Comparison of ENCODE assay signal across 8 mouse cellular contexts in the genomic region with DNA sequence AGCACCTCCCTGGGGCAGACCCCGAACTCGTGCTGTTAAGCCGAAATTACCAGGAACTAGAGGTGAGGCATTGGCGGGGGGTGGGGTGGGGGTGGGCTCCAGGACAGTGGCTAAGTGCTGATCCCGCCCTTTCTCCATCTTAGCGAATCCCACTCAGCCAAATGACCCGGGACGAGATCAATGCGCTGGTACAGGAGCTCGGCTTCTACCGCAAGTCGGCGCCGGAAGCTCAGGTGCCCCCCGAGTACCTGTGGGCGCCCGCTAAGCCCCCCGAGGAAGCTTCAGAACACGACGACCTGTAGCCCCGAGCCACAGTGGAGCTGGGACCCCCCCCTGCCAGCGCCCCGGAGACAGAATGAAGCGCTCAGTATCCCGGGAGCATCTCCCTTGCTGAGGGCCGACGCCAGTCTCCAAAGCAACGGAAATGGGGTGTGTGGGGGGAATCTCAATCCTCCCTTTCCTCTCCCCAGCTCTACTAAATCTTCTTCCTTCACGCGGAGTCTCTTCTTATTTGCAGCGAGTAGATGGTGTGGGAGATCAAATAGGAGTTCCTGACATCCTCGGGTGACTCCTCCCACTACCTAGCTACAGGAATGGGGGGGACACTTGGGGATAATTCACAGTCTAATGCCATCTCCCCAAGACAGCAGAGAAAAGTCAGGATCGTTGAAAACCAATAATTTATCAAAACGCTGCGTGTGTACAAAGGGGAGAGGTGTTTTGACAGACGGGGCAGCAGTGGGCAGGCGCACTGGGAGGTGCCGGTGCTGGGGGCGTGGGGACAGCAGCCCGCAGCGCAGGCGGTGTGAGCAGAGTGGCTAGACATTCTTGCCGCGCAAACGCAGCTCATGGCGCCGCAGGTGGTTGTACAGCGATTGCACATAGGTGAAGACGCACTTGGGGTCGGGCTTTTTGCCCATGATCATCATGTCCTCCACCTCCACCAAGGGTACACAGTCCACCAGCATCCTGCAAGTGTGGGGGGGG. TPM values are rescaled to one million over a fixed set of nuclear protein-coding genes. Genes with fewer than 3 reads are reported as not detected.
DNase-seq lines count a peak whose midpoint lies in the region; ATAC-seq and TF ChIP-seq lines count a peak whose summit lies in the region.

No protein-coding gene starts in this region.

- 2% methylated on average over 50 of the region's 50 CpGs for WGBS in heart, embryonic 16.5 days
- 2% methylated on average over 50 of the region's 50 CpGs for WGBS in midbrain, embryonic 14.5 days

- H3K4me3 ChIP-seq in left cerebral cortex, adult 2 months = peak overlapping the region; percentile 3; the same call in 1 of the 2 replicates
- peak overlapping the region; percentile 43 for H3K4me3 ChIP-seq in heart, embryonic 16.5 days (ENCODE audit: low read length)
- H3K4me3 ChIP-seq in midbrain, embryonic 14.5 days (replicated peaks; ENCODE audit: low read depth, low read length) = peak overlapping the region; percentile 35

- H3K4me2 ChIP-seq in heart, embryonic 16.5 days (ENCODE audit: low read depth, low read length) = peak overlapping the region; percentile 71
- peak overlapping the region; percentile 65 for H3K4me2 ChIP-seq in midbrain, embryonic 14.5 days (ENCODE audit: low read length)

- no peak overlapping the region for H3K27ac ChIP-seq in left cerebral cortex, adult 2 months
- H3K27ac ChIP-seq in heart, embryonic 16.5 days (ENCODE audit: low read length) = no peak overlapping the region
- no peak overlapping the region for H3K27ac ChIP-seq in midbrain, embryonic 14.5 days (replicated peaks; ENCODE audit: low read depth, low read length)

- 0 out of 2 replicates have a peak, but pooled peaks have one; percentile 23 for ATAC-seq in heart, embryonic 16.5 days (replicated peaks; ENCODE audit: extremely low read depth, insufficient read depth, low FRiP score)
- no peak for ATAC-seq in midbrain, embryonic 14.5 days (ENCODE audit: low FRiP score, low TSS enrichment)

- peak overlapping the region; percentile 54 for H3K9ac ChIP-seq in heart, embryonic 16.5 days (ENCODE audit: low read length)
- H3K9ac ChIP-seq in midbrain, embryonic 14.5 days (replicated peaks; ENCODE audit: low read length) = peak overlapping the region; percentile 55

- no peak for TF ChIP-seq CTCF in left cerebral cortex, adult 2 months (IDR thresholded peaks at IDR 0.05)

- intact Hi-C loops in left cerebral cortex, adult 2 months (cut with DNase I) = no loop called here

- peak in 1 of 2 experiments; percentile 48 for DNase-seq in left cerebral cortex, adult 2 months (ENCODE audit: extremely low spot score in 1 of 2, low spot score in 2 of 2)
- DNase-seq in left cerebral cortex, adult 9 months (ENCODE audit: low spot score in 2 of 2) = no peak
- DNase-seq in cerebellum, postnatal 25 days = peak; percentile 62 to 75
- peak; percentile 72 for DNase-seq in kidney, postnatal 14 days
- peak; percentile 68 for DNase-seq in midbrain, embryonic 14.5 days
- no peak for DNase-seq in urinary bladder, postnatal 10 days (ENCODE audit: low spot score)
- DNase-seq in frontal cortex, adult 2 months (ENCODE audit: extremely low spot score in 1 of 2, low spot score in 1 of 2) = no peak

- H3K27me3 ChIP-seq in heart, embryonic 16.5 days (ENCODE audit: control insufficient read depth, insufficient read depth, low read length) = no peaks in the 10 kb centered on the region
- H3K27me3 ChIP-seq in midbrain, embryonic 14.5 days (ENCODE audit: control insufficient read depth, insufficient read depth, low read length) = peaks cover 18% of the 10 kb centered on the region

- H3K36me3 ChIP-seq in heart, embryonic 16.5 days (ENCODE audit: control insufficient read depth, insufficient read depth) = peaks cover 13% of the 10 kb centered on the region
- no peaks in the 10 kb centered on the region for H3K36me3 ChIP-seq in midbrain, embryonic 14.5 days (ENCODE audit: control insufficient read depth, insufficient read depth, low read length)

- H3K4me1 ChIP-seq in heart, embryonic 16.5 days (ENCODE audit: control insufficient read depth, insufficient read depth, low read length) = peaks cover 22% of the 10 kb centered on the region
- H3K4me1 ChIP-seq in midbrain, embryonic 14.5 days (ENCODE audit: control insufficient read depth, insufficient read depth, low read length) = peaks cover 11% of the 10 kb centered on the region

- no peaks in the 10 kb centered on the region for H3K9me3 ChIP-seq in heart, embryonic 16.5 days (replicated peaks; ENCODE audit: control insufficient read depth, low read length)
- no peaks in the 10 kb centered on the region for H3K9me3 ChIP-seq in midbrain, embryonic 14.5 days (ENCODE audit: control insufficient read depth, low read length)

RNA-seq across cellular contexts. Expression of gene Selenom, which starts 2.7 kb away (rescaled TPM):
- 100 to 1,000 TPM; 135 to 138 TPM for total RNA-seq in left cerebral cortex, adult 2 months (2021)
- polyA plus RNA-seq in heart, embryonic 16.5 days (2015; fragmentation: Nextera tagmentation; extraction: Ambion mirVana) = 119 and 126 TPM in 2 replicates
- 48.5 and 76.5 TPM in 2 replicates for polyA plus RNA-seq in midbrain, embryonic 14.5 days (2014; fragmentation: Nextera tagmentation; extraction: Ambion mirVana)
- polyA plus RNA-seq in frontal cortex, adult 2 months (2012; rRNA removed) = 344 and 400 TPM in 2 replicates

RNA-seq across cellular contexts. Expression of gene Inpp5j, which starts 12.5 kb away (rescaled TPM):
- total RNA-seq in left cerebral cortex, adult 2 months (2021) = 10 to 100 TPM; 54.0 to 57.8 TPM
- polyA plus RNA-seq in heart, embryonic 16.5 days (2015; fragmentation: Nextera tagmentation; extraction: Ambion mirVana) = 10.9 and 12.1 TPM in 2 replicates
- 3.2 and 4.7 TPM in 2 replicates for polyA plus RNA-seq in midbrain, embryonic 14.5 days (2014; fragmentation: Nextera tagmentation; extraction: Ambion mirVana)
- polyA plus RNA-seq in frontal cortex, adult 2 months (2012; rRNA removed) = 147 and 157 TPM in 2 replicates

RNA-seq across cellular contexts. Expression of gene Smtn, which starts 23.3 kb away (rescaled TPM):
- total RNA-seq in left cerebral cortex, adult 2 months (2021) = 10 to 100 TPM in 1 of 2 experiments, 1 to 10 TPM in 1; 9.6 to 12.2 TPM
- polyA plus RNA-seq in heart, embryonic 16.5 days (2015; fragmentation: Nextera tagmentation; extraction: Ambion mirVana) = 93.9 and 104 TPM in 2 replicates
- 7.2 and 12.8 TPM in 2 replicates for polyA plus RNA-seq in midbrain, embryonic 14.5 days (2014; fragmentation: Nextera tagmentation; extraction: Ambion mirVana)
- polyA plus RNA-seq in frontal cortex, adult 2 months (2012; rRNA removed) = 6.8 and 7.2 TPM in 2 replicates

RNA-seq across cellular contexts. Expression of gene Pla2g3, which starts 29.1 kb away (rescaled TPM):
- total RNA-seq in left cerebral cortex, adult 2 months (2021) = 1 to 10 TPM; 3.8 to 4.1 TPM
- 0.20 and 0.22 TPM in 2 replicates for polyA plus RNA-seq in heart, embryonic 16.5 days (2015; fragmentation: Nextera tagmentation; extraction: Ambion mirVana)
- 0.59 and 0.72 TPM in 2 replicates for polyA plus RNA-seq in midbrain, embryonic 14.5 days (2014; fragmentation: Nextera tagmentation; extraction: Ambion mirVana)
- 3.1 TPM in 2 replicates for polyA plus RNA-seq in frontal cortex, adult 2 months (2012; rRNA removed)

Comparison
In these comparisons a context has a peak if more than half of its experiments do, and no peak if none do; other contexts are left out.
1. DNase-seq: peak in cerebellum, postnatal 25 days (2 of 2), kidney, postnatal 14 days (single experiment) and midbrain, embryonic 14.5 days (single experiment); none in left cerebral cortex, adult 9 months (0 of 2), urinary bladder, postnatal 10 days (single experiment) and frontal cortex, adult 2 months (0 of 2).
2. RNA of gene Inpp5j, which starts 12.5 kb away (polyA plus RNA-seq): 147 to 157 TPM in frontal cortex, adult 2 months; 10.9 to 12.1 TPM in heart, embryonic 16.5 days and 3.2 to 4.7 TPM in midbrain, embryonic 14.5 days; every median in the first group is over 10 times any median in the second.
3. Peak in every context shown above with its lines, with median percentiles within 50 percentile points of each other: H3K4me3 ChIP-seq.